Mouse (Mus musculus) stomach, embryonic 16.5 days (tissue): ENCODE measurements around the gene Nmt1. TPM values are rescaled to one million over a fixed set of nuclear protein-coding genes. Genes with fewer than 3 reads are reported as not detected.

ENCODE experiments used
- ATAC-seq: fragments of 200-750 bp; cut with Nextera tagmentation; 2 replicates; pipeline ENCODE4 v1.8.0; 2017; ENCODE audit warnings: moderate number of reproducible peaks, moderate TSS enrichment; ENCODE audit not compliant: insufficient read depth, low FRiP score
- H3K27ac ChIP-seq: fragments of 300-500 bp; sonication (generic); 2 replicates; pipeline ENCODE4 v1.5.1; 2014; ENCODE audit warnings: low read length
- H3K27me3 ChIP-seq: fragments of 300-500 bp; sonication (generic); 2 replicates; pipeline ENCODE4 v1.6.1; 2014; ENCODE audit warnings: low read length, control low read depth, mixed read lengths; ENCODE audit not compliant: control insufficient read depth, insufficient read depth
- H3K36me3 ChIP-seq: fragments of 300-500 bp; sonication (generic); 2 replicates; pipeline ENCODE4 v1.6.1; 2014; ENCODE audit warnings: low read length; ENCODE audit not compliant: control insufficient read depth, insufficient read depth
- H3K4me1 ChIP-seq: fragments of 300-500 bp; sonication (generic); 2 replicates; pipeline ENCODE4 v1.6.1; 2014; ENCODE audit warnings: low read length, control low read depth, mixed read lengths; ENCODE audit not compliant: control insufficient read depth, insufficient read depth
- H3K4me2 ChIP-seq: fragments of 300-500 bp; sonication (generic); 2 replicates; pipeline ENCODE4 v1.6.1; 2014; ENCODE audit warnings: low read depth, low read length, mixed read lengths
- H3K4me3 ChIP-seq: fragments of 300-500 bp; sonication (generic); replicated peaks from 2 replicates; pipeline ENCODE4 v1.5.1; 2014; ENCODE audit warnings: mild to moderate bottlenecking, low read length
- H3K9ac ChIP-seq: fragments of 300-500 bp; sonication (generic); 2 replicates; pipeline ENCODE4 v1.6.1; 2014; ENCODE audit warnings: low read length
- H3K9me3 ChIP-seq: fragments of 300-500 bp; sonication (generic); replicated peaks from 2 replicates; pipeline ENCODE4 v1.6.1; 2016; ENCODE audit warnings: low read length, control low read depth; ENCODE audit not compliant: control insufficient read depth
- WGBS: fragments of 180-500 bp; shearing (Covaris S2); extraction: QIAGEN DNeasy Blood & Tissue Kit; methylation state at CpG from one replicate; pipeline ENCODE4 v1.1.7; 2014; 5-methylcytosine and 5-hydroxymethylcytosine counted together
- polyA plus RNA-seq: library from polyadenylated mRNA; unstranded; fragments of >200 nt; fragmentation: Nextera tagmentation; extraction: Ambion mirVana; gene quantifications from 2 replicates; pipeline ENCODE4 v1.2.1, GENCODE M21; 2015

The Nmt1 gene
- polyA plus RNA-seq, 1 experiment from 2014 or later: 50.8 TPM

DNA sequence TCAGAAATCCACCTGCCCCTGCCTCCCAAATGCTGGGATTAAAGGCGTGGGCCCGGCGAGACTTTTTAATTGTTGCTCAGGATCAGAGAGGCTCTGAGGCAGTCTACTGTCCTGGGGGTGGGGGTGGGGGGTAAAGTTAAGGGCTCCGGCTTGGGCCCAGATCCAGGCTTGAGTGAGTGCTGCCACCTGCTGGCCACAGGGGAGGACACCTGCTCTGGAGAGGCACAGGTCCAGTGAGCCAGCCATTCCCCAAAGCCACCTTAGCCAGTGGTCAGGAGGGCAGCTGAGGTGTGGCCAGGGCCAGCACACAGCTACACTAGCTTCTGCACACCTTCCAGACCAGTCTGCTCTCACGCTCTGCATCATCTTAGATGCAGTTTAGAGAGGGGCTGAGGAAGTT, 35.0 kb upstream of the Nmt1 start:
- no peak overlapping the region for H3K4me2 ChIP-seq
- peaks cover 14% of the 10 kb centered on the region for H3K4me1 ChIP-seq
- H3K4me3 ChIP-seq: no peak overlapping the region
- no peaks in the 10 kb centered on the region for H3K36me3 ChIP-seq
- no peak overlapping the region for H3K27ac ChIP-seq
- ATAC-seq: peak; percentile 34; the same call in 1 of the 2 replicates
- H3K9me3 ChIP-seq: no peaks in the 10 kb centered on the region
- WGBS: 7% methylated on average over 5 of the region's 5 CpGs
- H3K27me3 ChIP-seq: peaks cover 9% of the 10 kb centered on the region; the same call in 1 of the 2 replicates
- no peak overlapping the region for H3K9ac ChIP-seq

DNA sequence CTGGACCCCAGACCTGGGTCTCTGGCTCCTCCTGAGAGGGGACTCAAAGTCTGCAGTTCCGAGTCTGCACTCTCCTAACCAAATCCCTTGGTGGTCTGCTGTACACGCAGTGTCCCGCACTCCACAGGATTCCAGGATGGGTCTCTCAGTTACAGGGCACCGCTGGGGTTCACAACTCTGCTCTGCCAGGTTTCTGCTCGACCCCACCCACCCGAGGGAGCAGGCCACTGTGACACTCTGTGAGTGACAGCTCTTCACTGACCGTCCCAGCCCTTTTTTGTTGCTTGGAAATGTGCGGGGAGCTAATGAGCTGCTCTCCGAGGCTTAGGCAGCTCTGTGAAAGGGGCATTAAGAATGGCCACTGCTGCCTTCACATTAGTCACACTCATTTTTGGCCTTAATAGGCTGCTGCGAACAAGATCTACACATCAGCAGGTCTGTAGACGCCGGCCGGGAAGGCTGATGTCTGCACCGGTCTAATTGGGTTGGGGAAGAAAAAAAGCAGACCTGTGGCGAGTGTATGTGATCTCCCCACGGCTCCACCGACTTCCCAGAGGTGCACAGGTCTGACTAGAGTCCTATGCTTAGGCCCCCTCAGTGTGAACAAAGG, 34.5 kb upstream of the Nmt1 start:
- H3K27ac ChIP-seq: no peak overlapping the region
- H3K9ac ChIP-seq: no peak overlapping the region
- ATAC-seq: no peak
- H3K4me3 ChIP-seq: no peak overlapping the region
- 58% methylated on average over 17 of the region's 17 CpGs for WGBS
- H3K36me3 ChIP-seq: no peaks in the 10 kb centered on the region
- no peak overlapping the region for H3K4me2 ChIP-seq
- peaks cover 14% of the 10 kb centered on the region for H3K4me1 ChIP-seq
- peaks cover 8% of the 10 kb centered on the region; the same call in 1 of the 2 replicates for H3K27me3 ChIP-seq
- H3K9me3 ChIP-seq: no peaks in the 10 kb centered on the region

DNA sequence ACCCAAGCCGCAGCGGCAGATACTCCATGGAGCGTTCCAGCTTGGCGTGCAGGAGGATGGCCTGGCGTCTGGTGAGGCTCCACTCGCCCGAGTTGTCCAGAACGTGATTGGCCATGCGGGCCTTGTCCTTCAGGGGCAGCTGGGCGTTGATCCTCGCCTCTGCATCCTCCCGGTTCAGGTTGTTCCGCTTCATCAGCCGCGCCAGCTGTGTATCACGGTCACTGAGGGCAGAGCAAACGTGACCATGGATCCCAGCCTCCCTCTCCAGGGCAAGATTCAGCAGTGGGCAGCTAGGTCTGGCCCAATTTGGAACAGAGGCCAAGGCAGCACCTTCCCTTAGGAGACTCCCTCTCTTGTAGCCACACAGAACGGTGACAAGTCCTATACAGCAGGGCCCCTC, 33.0 kb upstream of the Nmt1 start:
- WGBS: 91% methylated on average over 18 of the region's 18 CpGs
- no peaks in the 10 kb centered on the region for H3K9me3 ChIP-seq
- H3K36me3 ChIP-seq: no peaks in the 10 kb centered on the region; the same call in 1 of the 2 replicates
- peaks cover 6% of the 10 kb centered on the region; the same call in 1 of the 2 replicates for H3K27me3 ChIP-seq
- no peak overlapping the region for H3K9ac ChIP-seq
- H3K4me2 ChIP-seq: no peak overlapping the region
- H3K4me1 ChIP-seq: peaks cover 17% of the 10 kb centered on the region
- no peak for ATAC-seq
- no peak overlapping the region for H3K4me3 ChIP-seq
- no peak overlapping the region for H3K27ac ChIP-seq

DNA sequence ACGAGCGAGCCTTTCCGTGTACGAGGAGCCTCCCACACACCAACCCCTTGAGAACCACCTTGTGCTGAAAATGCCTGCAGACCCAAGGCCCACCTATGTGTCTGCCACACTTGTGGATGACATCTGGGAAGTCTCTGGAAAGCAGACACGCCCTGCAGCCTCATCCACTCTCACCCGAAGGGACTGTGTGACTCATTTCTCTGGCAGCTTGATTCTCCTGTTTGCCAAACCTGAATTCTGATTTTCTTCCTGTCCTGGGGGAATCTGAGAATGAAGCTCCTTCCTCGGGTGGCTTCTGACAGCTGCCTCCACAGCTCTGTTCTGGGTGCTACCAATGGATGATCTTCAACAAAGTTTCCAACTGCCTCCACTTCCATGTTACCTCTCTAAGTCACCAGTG, 31.6 kb upstream of the Nmt1 start:
- no peaks in the 10 kb centered on the region; the same call in 1 of the 2 replicates for H3K36me3 ChIP-seq
- H3K4me1 ChIP-seq: peaks cover 19% of the 10 kb centered on the region
- peaks cover 4% of the 10 kb centered on the region; the same call in 1 of the 2 replicates for H3K27me3 ChIP-seq
- H3K9ac ChIP-seq: no peak overlapping the region
- no peak overlapping the region for H3K4me2 ChIP-seq
- no peak overlapping the region for H3K4me3 ChIP-seq
- ATAC-seq: no peak
- H3K27ac ChIP-seq: no peak overlapping the region
- H3K9me3 ChIP-seq: no peaks in the 10 kb centered on the region
- 74% methylated on average over 7 of the region's 7 CpGs for WGBS

DNA sequence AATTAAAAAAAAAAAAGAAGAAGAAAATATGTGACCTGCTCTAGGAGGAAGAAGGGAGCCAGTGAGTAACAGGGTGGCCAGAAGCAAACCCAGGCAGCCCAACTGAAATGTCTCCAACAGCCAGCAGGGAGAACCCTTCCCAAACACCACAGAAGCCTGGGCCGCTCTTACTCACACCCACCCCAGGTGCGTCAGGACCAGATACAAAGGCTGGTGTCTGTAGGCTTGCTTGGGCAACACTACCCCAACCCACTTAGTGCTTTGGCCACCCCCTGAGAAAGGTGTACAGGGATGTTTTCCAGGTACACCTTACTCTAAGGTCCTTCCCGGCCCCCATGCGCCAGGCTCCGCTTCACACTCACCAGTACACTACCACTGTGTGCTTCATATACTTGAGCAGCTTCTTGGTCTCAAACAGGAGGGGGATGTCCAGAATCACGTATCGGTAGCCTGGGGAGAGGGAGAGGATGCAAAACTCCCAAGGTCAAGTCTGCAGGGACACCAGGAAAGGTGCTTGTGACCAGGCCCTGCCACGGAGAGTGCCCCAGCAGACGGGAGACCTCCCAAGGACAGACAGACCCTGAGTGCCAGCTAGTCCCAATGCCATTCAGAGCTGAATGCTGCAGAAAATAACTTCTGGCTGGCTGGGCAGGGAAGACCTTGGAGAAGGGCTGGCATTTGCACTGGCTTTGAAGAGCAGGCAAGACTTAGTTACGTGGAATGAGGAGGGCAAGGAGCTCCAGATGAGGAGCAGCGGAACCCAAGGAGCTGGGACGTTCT, 30.8 kb upstream of the Nmt1 start:
- Histone ChIP-seq H3K4me1 (peaks cover 11% of the 10 kb centered on the region; the same call in 1 of the 2 replicates), H3K4me2 (no peak overlapping the region), H3K36me3 (no peaks in the 10 kb centered on the region; the same call in 1 of the 2 replicates), H3K4me3 (no peak overlapping the region), H3K9ac (no peak overlapping the region), H3K27ac (no peak overlapping the region), H3K9me3 (no peaks in the 10 kb centered on the region), H3K27me3 (no peaks in the 10 kb centered on the region; the same call in 1 of the 2 replicates)
- 95% methylated on average over 12 of the region's 12 CpGs for WGBS
- ATAC-seq: no peak

DNA sequence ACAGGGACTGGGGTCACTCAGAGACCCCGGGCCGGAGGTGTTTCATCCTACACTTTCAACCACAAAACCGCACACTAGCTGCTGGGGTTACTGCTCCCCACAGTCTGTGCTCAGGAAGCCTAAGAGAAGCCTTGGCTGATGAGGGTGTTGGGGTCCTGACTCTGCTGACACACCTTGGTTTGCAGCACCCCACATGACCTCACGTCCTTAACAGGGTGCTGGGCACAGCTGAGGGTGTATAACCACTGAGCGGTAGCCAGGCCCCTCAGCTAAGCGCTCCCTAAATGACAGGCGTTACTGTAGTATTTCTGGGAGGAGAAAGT, 29.8 kb upstream of the Nmt1 start:
- Histone ChIP-seq H3K4me1 (peaks cover 14% of the 10 kb centered on the region; the same call in 1 of the 2 replicates), H3K9ac (peak overlapping the region; percentile 35; the same call in 1 of the 2 replicates), H3K4me2 (no peak overlapping the region), H3K27me3 (no peaks in the 10 kb centered on the region), H3K27ac (no peak overlapping the region), H3K9me3 (no peaks in the 10 kb centered on the region), H3K4me3 (no peak overlapping the region), H3K36me3 (no peaks in the 10 kb centered on the region; the same call in 1 of the 2 replicates)
- no peak for ATAC-seq
- 72% methylated on average over 7 of the region's 7 CpGs for WGBS

DNA sequence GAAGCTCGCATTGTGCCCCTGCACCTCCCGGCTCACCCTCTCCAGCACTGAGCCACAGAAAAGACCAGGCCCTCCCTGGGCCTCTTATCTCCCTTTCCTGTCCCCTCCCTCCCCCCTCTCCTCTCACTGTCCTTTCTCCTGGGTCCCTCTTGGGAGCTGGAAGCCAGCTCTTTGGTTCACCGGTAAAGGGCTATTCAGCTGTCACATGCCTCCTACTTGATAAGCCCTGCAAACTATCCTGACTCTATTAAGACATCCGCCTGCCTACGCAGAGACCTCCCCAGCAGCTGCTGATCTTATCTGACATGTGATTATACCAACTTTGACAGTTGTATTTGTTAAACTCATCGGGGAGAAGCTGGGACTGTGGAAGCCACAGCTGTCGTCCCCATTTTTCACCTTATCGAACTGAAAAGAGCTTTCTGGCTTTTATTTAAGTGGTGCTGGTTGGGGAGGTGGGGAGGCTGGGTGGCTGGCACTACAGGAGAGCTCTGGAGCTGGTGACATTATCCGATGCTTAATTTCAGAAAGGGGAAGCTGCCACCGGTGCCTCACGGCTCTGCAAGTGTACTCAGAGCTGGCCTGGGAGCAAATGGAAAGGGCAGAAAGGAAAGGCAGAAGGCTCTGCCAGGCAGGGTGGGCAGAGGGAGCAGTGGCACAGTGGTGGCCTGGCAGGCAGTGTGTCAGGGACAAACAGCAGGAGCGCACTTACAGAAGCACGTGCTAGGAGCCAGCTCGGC, 29.2 kb upstream of the Nmt1 start:
- Histone ChIP-seq H3K27me3 (no peaks in the 10 kb centered on the region), H3K4me3 (no peak overlapping the region), H3K9ac (peak overlapping the region; percentile 35; the same call in 1 of the 2 replicates), H3K27ac (no peak overlapping the region), H3K36me3 (no peaks in the 10 kb centered on the region; the same call in 1 of the 2 replicates), H3K9me3 (no peaks in the 10 kb centered on the region), H3K4me1 (peaks cover 19% of the 10 kb centered on the region), H3K4me2 (no peak overlapping the region)
- no peak for ATAC-seq
- WGBS: 39% methylated on average over 14 of the region's 14 CpGs

DNA sequence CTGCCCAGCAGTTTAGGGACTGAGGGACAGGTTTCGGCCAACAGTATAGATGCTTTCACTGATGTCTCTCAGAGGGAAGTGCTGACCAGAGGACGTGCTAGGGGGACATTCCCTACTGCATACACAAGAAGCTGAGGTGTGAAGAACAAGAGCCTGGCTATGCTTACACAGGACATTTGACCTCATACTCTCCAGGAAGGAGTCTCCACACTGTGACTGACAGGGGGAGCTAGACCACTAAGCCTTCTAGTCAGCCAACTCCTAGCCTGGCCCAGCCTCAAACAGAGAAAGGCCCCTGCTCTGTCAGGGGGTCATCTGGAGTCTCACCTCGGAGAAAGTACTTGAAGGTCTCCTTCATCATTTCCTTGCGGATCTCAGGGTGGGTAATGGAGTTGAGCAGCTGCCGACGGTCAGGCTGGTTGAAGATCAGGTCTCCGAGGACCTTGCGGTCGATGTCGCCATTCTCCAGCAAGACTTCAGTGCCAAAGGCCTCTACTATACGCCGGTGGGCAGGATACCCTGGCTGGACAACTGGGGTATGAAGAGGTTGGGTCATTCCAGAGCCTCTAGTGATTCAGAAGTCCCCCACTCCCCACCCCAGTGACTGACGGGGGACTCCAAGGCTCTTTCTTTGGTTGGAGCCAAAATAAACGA, 28.5 kb upstream of the Nmt1 start:
- no peaks in the 10 kb centered on the region for H3K9me3 ChIP-seq
- H3K27me3 ChIP-seq: no peaks in the 10 kb centered on the region
- H3K36me3 ChIP-seq: no peaks in the 10 kb centered on the region; the same call in 1 of the 2 replicates
- ATAC-seq: no peak
- no peak overlapping the region for H3K27ac ChIP-seq
- no peak overlapping the region for H3K9ac ChIP-seq
- 77% methylated on average over 14 of the region's 14 CpGs for WGBS
- no peak overlapping the region for H3K4me3 ChIP-seq
- H3K4me2 ChIP-seq: no peak overlapping the region
- H3K4me1 ChIP-seq: peaks cover 19% of the 10 kb centered on the region
